Mouse (Mus musculus) heart, postnatal 14 days (tissue): ENCODE measurements at regions not wholly inside any gene's neighbourhood (a gene's known extent, or its start where the extent isn't known, plus 50 kb on each side); places are given as distances from the start of the nearest gene placed in this dataset.

Experiments
- DNase-seq, 2 experiments: peaks; one replicate each; pipeline ENCODE4 v3.0.0; 2021 to 2022
- intact Hi-C: fragments of 180-260 bp; cut with DNase I; formaldehyde crosslinking; loops from one replicate; pipeline ENCODE4 v1.15.1; 2025

GRCm38 (mm10) chr5:95864252-95864651 is 88.5 kb downstream of the E330014E10Rik start:
- no peak for DNase-seq
- intact Hi-C loops: no loop called here

GRCm38 (mm10) chr5:95864725-95865492 is 89.1 kb downstream of the E330014E10Rik start:
- intact Hi-C loops: no loop called here
- no peak for DNase-seq

GRCm38 (mm10) chr5:95865516-95865915 is 89.7 kb downstream of the E330014E10Rik start:
- intact Hi-C loops: no loop called here
- DNase-seq: no peak

- DNase-seq: no peak
- intact Hi-C loops: no loop called here
Measured at GRCm38 (mm10) chr5:95866848-95867495, 89.8 kb upstream of the Cxcl13 start.

GRCm38 (mm10) chr5:95870336-95870845 is 86.4 kb upstream of the Cxcl13 start:
- intact Hi-C loops: no loop called here

GRCm38 (mm10) chr5:95874969-95875368 is 81.8 kb upstream of the Cxcl13 start:
- intact Hi-C loops: no loop called here
- DNase-seq: no peak

More at GRCm38 (mm10) chr5:95870336-95870845, 86.4 kb upstream of the Cxcl13 start:
- no peak for DNase-seq

- intact Hi-C loops: loop anchor here (2.0 kb wide), 1 partner anchor 70 kb away; no protein-coding TSS in a partner anchor
- DNase-seq: peak; percentile 27 to 57
Measured at GRCm38 (mm10) chr5:95880914-95881313, 75.8 kb upstream of the Cxcl13 start.
